Mouse (Mus musculus) retina, embryonic 14.5 days (tissue): ENCODE results near the gene Gm14443.
"Not testable (repeated sequence)": the region's sequence is repeated elsewhere in the genome, so short reads cannot be mapped to it uniquely, and the experiment has no call there.

Source experiments
- DNase-seq: peaks from one replicate; pipeline ENCODE4 v3.0.0-alpha.2; 2015; ENCODE audit warnings: low spot score

Gm14443 gene

GRCm38 (mm10) chr2:175175401-175176180, at the start of gene Gm14443:
Gene Gm14443, minus strand, starts transcription at chr2:175175871.
- DNase-seq, result not testable (repeated sequence)

GRCm38 (mm10) chr2:175206732-175207131, 31.1 kb upstream of the Gm14443 start, which contains the start of gene Gm14391:
Gene Gm14391, minus strand, starts transcription at chr2:175206917.
- DNase-seq, result not testable (repeated sequence)

- DNase-seq, result not testable (repeated sequence)
These were observed 3.3 kb upstream of the Gm14443 start for GRCm38 (mm10) chr2:175179008-175179407.

GRCm38 (mm10) chr2:175176312-175176711, 641 bp upstream of the Gm14443 start:
- no peak for DNase-seq

- not testable (repeated sequence) for DNase-seq
These were observed 1.6 kb downstream of the Gm14443 start for GRCm38 (mm10) chr2:175174058-175174457.

GRCm38 (mm10) chr2:175172906-175173595, 2.6 kb downstream of the Gm14443 start:
- DNase-seq, result not testable (repeated sequence)

- DNase-seq, result no peak
These were observed 3.5 kb downstream of the Gm14443 start for GRCm38 (mm10) chr2:175172123-175172522.

- DNase-seq, result not testable (repeated sequence)
These were observed 8.8 kb downstream of the Gm14443 start for GRCm38 (mm10) chr2:175166870-175167269.

GRCm38 (mm10) chr2:175165110-175165509, 10.6 kb downstream of the Gm14443 start:
- DNase-seq, result not testable (repeated sequence)

GRCm38 (mm10) chr2:175161438-175161837, 14.2 kb downstream of the Gm14443 start:
- DNase-seq, result not testable (repeated sequence)

- DNase-seq, result no peak
These were observed 17.0 kb downstream of the Gm14443 start for GRCm38 (mm10) chr2:175158642-175159041.

GRCm38 (mm10) chr2:175156696-175157095, 19.0 kb downstream of the Gm14443 start:
- DNase-seq, result no peak

GRCm38 (mm10) chr2:175141993-175142295, 33.7 kb downstream of the Gm14443 start, which contains the start of gene Gm14399:
Gene Gm14399, minus strand, starts transcription at chr2:175142012.
- DNase-seq, result not testable (repeated sequence)

GRCm38 (mm10) chr2:175141118-175141992, 34.3 kb downstream of the Gm14443 start:
- peak; percentile 1 for DNase-seq

- DNase-seq, result not testable (repeated sequence)
These were observed 35.0 kb downstream of the Gm14443 start for GRCm38 (mm10) chr2:175140624-175141023.
